Mouse (Mus musculus) bone marrow, adult 2 months (tissue): ENCODE measurements at regions not wholly inside any gene's neighbourhood (a gene's known extent, or its start where the extent isn't known, plus 50 kb on each side); places are given as distances from the start of the nearest gene placed in this dataset.

Experiments
- CTCF ChIP-seq: fragments of 200-500 bp; IDR thresholded peaks from 2 replicates; pipeline ENCODE4 v1.5.1; 2011; ENCODE audit warnings: low read length, control low read depth; ENCODE audit not compliant: control insufficient read depth, insufficient read depth
- POLR2A ChIP-seq: fragments of 200-500 bp; IDR thresholded peaks from 2 replicates; pipeline ENCODE4 v1.6.1; 2011; ENCODE audit warnings: low read depth, mild to moderate bottlenecking, control low read depth, low read length, borderline replicate concordance; ENCODE audit not compliant: control insufficient read depth

GRCm38 (mm10) chr14:37421566-37421965 is 286.5 kb upstream of the Ghitm start:
- TF ChIP-seq POLR2A (no peak), CTCF (no peak)
